Mouse (Mus musculus) intestine, embryonic 16.5 days (tissue): ENCODE measurements at regions not wholly inside any gene's neighbourhood (a gene's known extent, or its start where the extent isn't known, plus 50 kb on each side); places are given as distances from the start of the nearest gene placed in this dataset.
A peak's percentile ranks its signal among the peaks of the same experiment; 100 is the strongest.

Source experiments
- ATAC-seq: fragments of 200-750 bp; cut with Nextera tagmentation; 2 replicates; pipeline ENCODE4 v1.8.0; 2017; ENCODE audit warnings: moderate TSS enrichment, moderate library complexity
- H3K27ac ChIP-seq: fragments of 300-500 bp; sonication (generic); 2 replicates; pipeline ENCODE4 v1.5.1; 2014; ENCODE audit warnings: mild to moderate bottlenecking, low read length
- H3K27me3 ChIP-seq: fragments of 300-500 bp; sonication (generic); replicated peaks from 2 replicates; pipeline ENCODE4 v1.6.1; 2014; ENCODE audit warnings: low read length, control low read depth, mixed read lengths; ENCODE audit not compliant: control insufficient read depth, insufficient read depth
- H3K36me3 ChIP-seq: fragments of 300-500 bp; sonication (generic); 2 replicates; pipeline ENCODE4 v1.6.1; 2014; ENCODE audit warnings: low read length, control low read depth; ENCODE audit not compliant: control insufficient read depth, insufficient read depth
- H3K4me1 ChIP-seq: fragments of 300-500 bp; sonication (generic); 2 replicates; pipeline ENCODE4 v1.6.1; 2014; ENCODE audit warnings: low read length, control low read depth, mixed read lengths; ENCODE audit not compliant: control insufficient read depth, insufficient read depth
- H3K4me2 ChIP-seq: fragments of 300-500 bp; sonication (generic); 2 replicates; pipeline ENCODE4 v1.6.1; 2014; ENCODE audit warnings: low read depth, low read length, control low read depth
- H3K4me3 ChIP-seq: fragments of 300-500 bp; sonication (generic); 2 replicates; pipeline ENCODE4 v1.5.1; 2014; ENCODE audit warnings: mild to moderate bottlenecking, low read length
- H3K9ac ChIP-seq: fragments of 300-500 bp; sonication (generic); 2 replicates; pipeline ENCODE4 v1.6.1; 2014; ENCODE audit warnings: low read depth, low read length
- H3K9me3 ChIP-seq: fragments of 300-500 bp; sonication (generic); 2 replicates; pipeline ENCODE4 v1.6.1; 2016; ENCODE audit warnings: low read length, control low read depth; ENCODE audit not compliant: control insufficient read depth
- WGBS: fragments of 180-500 bp; shearing (Covaris S2); extraction: QIAGEN DNeasy Blood & Tissue Kit; methylation state at CpG from one replicate; pipeline ENCODE4 v1.1.7; 2014; 5-methylcytosine and 5-hydroxymethylcytosine counted together

DNA sequence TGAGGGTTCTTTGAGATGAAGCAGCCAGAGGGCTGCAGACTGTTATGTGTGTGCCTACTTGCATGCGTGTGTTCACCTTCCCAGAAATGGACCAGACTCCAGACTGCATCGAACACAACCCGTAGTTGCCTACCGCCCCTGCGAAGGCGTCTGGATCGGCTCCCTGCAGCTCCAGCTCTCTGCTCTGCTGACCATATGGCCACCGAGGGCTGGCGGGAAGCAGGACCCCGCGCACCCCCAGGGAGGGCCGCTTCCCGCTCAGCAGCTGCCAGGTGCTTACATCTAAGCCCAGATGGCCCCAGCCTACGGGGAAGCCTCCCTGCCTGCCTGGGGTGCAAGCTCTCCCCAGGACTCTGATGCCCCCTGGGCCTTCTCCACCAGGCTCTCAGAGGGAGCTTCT is 60.8 kb upstream of the Stx16 start:
- Histone ChIP-seq H3K9me3 (no peaks in the 10 kb centered on the region), H3K9ac (no peak overlapping the region), H3K4me3 (no peak overlapping the region), H3K27me3 (no peaks in the 10 kb centered on the region), H3K36me3 (no peaks in the 10 kb centered on the region), H3K4me2 (no peak overlapping the region), H3K4me1 (peaks cover 12% of the 10 kb centered on the region), H3K27ac (no peak overlapping the region)
- ATAC-seq, result no peak
- 44% methylated on average over 14 of the region's 14 CpGs for WGBS

DNA sequence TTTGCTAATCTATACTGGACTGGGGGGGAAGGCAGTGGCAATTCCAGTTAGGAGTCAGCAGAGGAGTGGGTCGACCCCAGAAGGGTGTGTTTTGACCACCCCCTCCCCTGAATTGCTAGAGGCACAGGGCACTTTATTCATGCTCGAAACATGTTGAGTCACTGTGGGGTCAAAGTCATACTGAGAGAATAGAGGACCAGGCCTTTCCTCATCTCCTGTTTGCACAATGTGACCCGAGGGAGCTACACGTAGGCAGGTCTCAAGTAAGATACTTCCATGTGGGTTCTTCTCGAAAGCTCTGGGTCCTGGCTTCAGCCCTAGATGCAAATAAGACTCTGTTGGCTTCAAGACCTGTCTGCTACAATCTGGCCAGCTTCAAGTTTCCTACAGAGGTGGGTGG is 60.0 kb upstream of the Stx16 start:
- Histone ChIP-seq H3K9ac (no peak overlapping the region), H3K27ac (no peak overlapping the region), H3K36me3 (no peaks in the 10 kb centered on the region), H3K4me3 (no peak overlapping the region), H3K27me3 (no peaks in the 10 kb centered on the region), H3K4me1 (peaks cover 16% of the 10 kb centered on the region), H3K9me3 (no peaks in the 10 kb centered on the region), H3K4me2 (no peak overlapping the region)
- no peak for ATAC-seq
- WGBS, result 78% methylated on average over 5 of the region's 5 CpGs

DNA sequence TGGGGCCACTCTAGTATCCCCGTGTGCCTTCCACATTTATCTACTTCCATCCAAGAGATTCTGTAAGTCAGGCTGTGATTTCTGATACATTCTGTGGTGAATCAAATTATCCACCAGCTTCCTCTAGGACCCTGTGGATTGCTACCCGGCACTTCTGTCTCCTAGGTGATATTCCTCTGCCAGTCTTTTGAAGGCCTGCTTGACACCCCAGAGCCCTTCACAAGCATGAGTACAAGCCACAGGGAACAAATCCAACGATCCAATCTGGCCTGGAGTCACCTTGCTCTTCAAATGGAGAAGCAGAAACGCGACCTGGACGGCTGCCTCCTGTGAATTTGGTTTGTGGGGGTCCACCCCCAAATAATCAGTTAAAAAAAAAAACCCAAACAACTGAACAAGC is 59.1 kb upstream of the Stx16 start:
- no peak overlapping the region for H3K27ac ChIP-seq
- H3K36me3 ChIP-seq, result no peaks in the 10 kb centered on the region
- peaks cover 23% of the 10 kb centered on the region for H3K4me1 ChIP-seq
- no peak for ATAC-seq
- 78% methylated on average over 6 of the region's 6 CpGs for WGBS
- H3K4me2 ChIP-seq, result no peak overlapping the region
- H3K27me3 ChIP-seq, result no peaks in the 10 kb centered on the region
- no peak overlapping the region for H3K9ac ChIP-seq
- no peaks in the 10 kb centered on the region for H3K9me3 ChIP-seq
- no peak overlapping the region for H3K4me3 ChIP-seq

DNA sequence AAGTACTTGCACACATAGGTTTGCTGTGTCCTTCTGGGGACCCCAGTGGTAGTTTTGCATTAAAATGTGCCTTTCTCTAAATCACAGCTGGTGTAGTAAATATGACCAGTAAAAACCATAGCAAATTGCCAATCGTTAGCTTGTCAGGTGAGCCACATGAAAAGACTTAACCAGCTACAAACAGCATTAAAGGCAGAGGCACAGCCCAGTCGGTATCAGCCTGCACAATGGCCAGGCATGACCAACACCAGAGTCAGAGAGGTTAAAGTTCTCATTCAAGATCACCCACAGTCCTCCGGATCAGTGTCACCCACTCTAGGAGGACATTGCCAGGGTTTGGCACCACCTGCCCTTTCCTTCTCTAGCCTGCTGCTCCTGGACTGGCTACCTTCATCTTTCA is 58.5 kb upstream of the Stx16 start:
- no peaks in the 10 kb centered on the region for H3K36me3 ChIP-seq
- H3K9ac ChIP-seq, result no peak overlapping the region
- 0 out of 2 replicates have a peak overlapping the region, but pooled peaks have one; percentile 2 for H3K4me2 ChIP-seq
- H3K4me1 ChIP-seq, result peaks cover 27% of the 10 kb centered on the region
- H3K27me3 ChIP-seq, result no peaks in the 10 kb centered on the region
- ATAC-seq, result peak; percentile 27; the same call in 1 of the 2 replicates
- H3K27ac ChIP-seq, result 0 out of 2 replicates have a peak overlapping the region, but pooled peaks have one; percentile 23
- WGBS, result 63% methylated on average over 3 of the region's 3 CpGs
- no peaks in the 10 kb centered on the region for H3K9me3 ChIP-seq
- H3K4me3 ChIP-seq, result no peak overlapping the region

DNA sequence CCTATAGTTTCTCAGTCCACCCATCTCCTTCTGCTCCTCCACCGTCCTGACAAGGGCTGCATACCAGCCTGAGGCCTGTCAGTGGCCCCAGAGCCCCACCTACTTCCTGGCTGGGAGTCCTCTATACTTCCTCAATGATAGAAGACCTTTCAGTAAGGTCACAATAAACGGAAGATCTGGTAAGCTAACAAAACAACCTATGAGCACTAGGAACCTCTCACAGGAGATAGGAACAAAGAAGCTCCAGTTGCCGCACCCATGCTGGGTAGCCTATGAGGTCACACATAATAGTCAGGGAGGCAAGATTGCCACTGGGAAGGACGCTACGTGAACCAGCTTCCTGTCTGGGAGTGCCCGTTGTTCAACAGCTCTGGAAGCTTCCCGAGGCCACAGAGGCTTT is 58.1 kb upstream of the Stx16 start:
- H3K4me2 ChIP-seq, result 0 out of 2 replicates have a peak overlapping the region, but pooled peaks have one; percentile 2
- H3K27me3 ChIP-seq, result no peaks in the 10 kb centered on the region
- peak; percentile 72 for ATAC-seq
- WGBS, result 45% methylated on average over 7 of the region's 7 CpGs
- H3K9ac ChIP-seq, result no peak overlapping the region
- peaks cover 27% of the 10 kb centered on the region for H3K4me1 ChIP-seq
- no peaks in the 10 kb centered on the region for H3K9me3 ChIP-seq
- no peaks in the 10 kb centered on the region for H3K36me3 ChIP-seq
- no peak overlapping the region for H3K4me3 ChIP-seq
- peak overlapping the region; percentile 33 for H3K27ac ChIP-seq

DNA sequence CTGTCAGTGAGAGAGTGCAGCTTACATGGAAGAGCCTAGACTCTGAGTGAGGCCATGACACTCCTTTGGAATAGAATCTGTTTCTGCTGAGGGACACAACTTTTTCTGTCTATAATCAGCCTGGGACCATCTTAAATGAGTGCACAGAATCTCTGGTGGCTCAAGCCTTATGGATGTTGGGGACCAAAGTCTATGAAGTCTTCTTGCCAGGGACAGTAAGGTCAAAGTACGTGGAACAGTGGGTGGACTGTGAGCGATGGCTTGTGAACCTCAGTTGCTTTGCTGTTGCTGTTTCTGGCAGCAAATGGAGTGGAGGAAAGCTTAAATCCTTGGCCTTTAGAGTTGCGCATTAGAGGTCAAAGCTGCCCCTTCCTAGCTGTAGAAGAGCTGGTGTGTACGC is 57.1 kb upstream of the Stx16 start:
- Histone ChIP-seq H3K27ac (no peak overlapping the region), H3K9me3 (no peaks in the 10 kb centered on the region), H3K9ac (no peak overlapping the region), H3K4me1 (peaks cover 27% of the 10 kb centered on the region), H3K4me3 (no peak overlapping the region), H3K4me2 (no peak overlapping the region), H3K27me3 (no peaks in the 10 kb centered on the region), H3K36me3 (no peaks in the 10 kb centered on the region)
- no peak for ATAC-seq
- WGBS, result 94% methylated on average over 4 of the region's 4 CpGs

DNA sequence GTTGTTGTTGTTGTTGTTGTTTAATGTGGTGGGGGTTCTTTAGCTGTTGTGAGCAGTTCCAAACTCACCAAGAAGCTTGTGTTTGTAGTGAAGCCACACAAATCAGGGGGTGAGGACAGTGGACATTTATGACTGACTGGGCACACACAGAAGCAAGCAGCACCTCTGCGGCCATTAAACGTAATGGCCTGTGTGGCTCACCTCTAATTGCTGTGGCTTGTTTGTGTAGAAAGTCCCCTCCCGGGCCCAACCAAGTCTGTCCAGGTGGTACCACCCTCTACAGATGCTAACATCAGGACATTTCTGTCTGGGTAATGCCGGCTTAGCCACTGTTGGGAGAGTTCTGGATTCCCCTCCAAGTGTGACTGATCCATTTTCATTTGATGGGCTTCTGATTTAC is 56.1 kb upstream of the Stx16 start:
- WGBS, result 72% methylated on average over 4 of the region's 4 CpGs
- ATAC-seq, result no peak
- no peak overlapping the region for H3K4me2 ChIP-seq
- no peak overlapping the region for H3K27ac ChIP-seq
- no peaks in the 10 kb centered on the region for H3K9me3 ChIP-seq
- no peaks in the 10 kb centered on the region for H3K27me3 ChIP-seq
- H3K4me1 ChIP-seq, result peaks cover 27% of the 10 kb centered on the region
- no peaks in the 10 kb centered on the region for H3K36me3 ChIP-seq
- no peak overlapping the region for H3K4me3 ChIP-seq
- H3K9ac ChIP-seq, result no peak overlapping the region

DNA sequence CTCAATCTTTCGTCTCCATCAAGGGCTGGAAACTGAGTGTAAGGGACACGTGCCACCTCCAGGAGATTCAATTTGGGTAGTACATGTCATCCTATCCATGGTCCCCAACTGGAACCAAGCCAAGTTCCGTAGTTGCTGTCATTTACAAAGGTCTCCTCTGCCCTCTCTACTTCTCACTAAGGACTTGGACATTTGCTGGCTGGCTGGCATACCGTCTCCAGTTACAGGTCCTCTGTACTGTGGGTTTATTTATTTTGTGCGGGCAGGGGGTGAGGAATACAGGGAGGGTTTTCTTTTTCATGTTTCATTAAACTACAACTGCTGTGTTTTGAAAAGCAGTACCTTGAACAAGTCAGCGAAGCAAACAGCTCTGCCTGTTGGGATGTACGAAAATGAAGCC is 55.7 kb upstream of the Stx16 start:
- ATAC-seq, result no peak
- no peaks in the 10 kb centered on the region for H3K36me3 ChIP-seq
- no peak overlapping the region for H3K4me2 ChIP-seq
- no peak overlapping the region for H3K27ac ChIP-seq
- H3K27me3 ChIP-seq, result no peaks in the 10 kb centered on the region
- peaks cover 27% of the 10 kb centered on the region for H3K4me1 ChIP-seq
- no peak overlapping the region for H3K9ac ChIP-seq
- H3K4me3 ChIP-seq, result no peak overlapping the region
- WGBS, result 74% methylated on average over 7 of the region's 7 CpGs
- no peaks in the 10 kb centered on the region for H3K9me3 ChIP-seq

DNA sequence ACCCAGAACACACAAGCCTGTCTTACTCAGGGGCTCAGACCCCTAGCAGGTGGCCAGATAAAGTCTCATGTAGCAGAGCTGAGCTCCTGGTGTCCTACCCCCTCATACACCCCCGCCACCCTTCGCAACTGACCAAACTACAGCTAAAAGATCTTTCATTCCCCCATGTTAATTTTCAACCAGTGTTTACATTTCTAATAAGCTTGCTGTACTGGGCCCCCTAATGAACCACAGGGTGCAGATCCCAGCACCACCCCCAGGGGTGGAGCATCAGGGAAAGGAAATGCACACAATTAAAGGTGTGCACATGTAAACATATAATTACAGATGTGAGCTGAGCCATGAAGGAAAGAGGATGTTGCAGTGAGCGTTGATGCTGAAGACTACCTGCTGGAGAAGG is 54.6 kb upstream of the Stx16 start:
- H3K4me1 ChIP-seq, result peaks cover 27% of the 10 kb centered on the region
- no peaks in the 10 kb centered on the region for H3K36me3 ChIP-seq
- peak; percentile 66 for ATAC-seq
- WGBS, result 69% methylated on average over 3 of the region's 3 CpGs
- H3K27me3 ChIP-seq, result no peaks in the 10 kb centered on the region
- peak overlapping the region; percentile 63 for H3K27ac ChIP-seq
- no peak overlapping the region for H3K4me3 ChIP-seq
- H3K9me3 ChIP-seq, result no peaks in the 10 kb centered on the region
- no peak overlapping the region for H3K9ac ChIP-seq
- no peak overlapping the region for H3K4me2 ChIP-seq

DNA sequence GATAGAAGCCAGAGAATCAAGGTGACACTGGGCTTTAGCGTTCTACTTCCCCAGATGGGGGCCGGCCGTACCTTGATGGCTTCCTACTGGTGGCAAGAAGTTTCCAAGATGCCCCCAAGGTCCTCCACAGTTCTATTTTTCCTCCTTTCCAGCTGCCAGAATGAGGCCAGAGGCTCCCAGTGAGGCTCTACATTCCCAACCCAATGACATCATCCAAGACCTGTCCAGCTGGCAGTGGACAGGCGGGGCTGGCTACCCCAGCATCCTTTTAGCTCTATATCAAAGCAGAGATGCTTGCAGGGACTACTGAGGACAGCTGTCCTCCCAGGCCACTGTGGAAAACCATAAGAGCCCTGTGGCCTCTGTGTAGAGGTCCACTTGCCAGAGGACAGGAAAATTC is 53.8 kb upstream of the Stx16 start:
- ATAC-seq, result no peak
- no peak overlapping the region for H3K27ac ChIP-seq

More for the DNA sequence above, 53.8 kb upstream of the Stx16 start:
- Histone ChIP-seq H3K36me3 (no peaks in the 10 kb centered on the region), H3K4me2 (no peak overlapping the region), H3K4me3 (no peak overlapping the region), H3K9ac (no peak overlapping the region), H3K9me3 (no peaks in the 10 kb centered on the region), H3K27me3 (no peaks in the 10 kb centered on the region), H3K4me1 (peaks cover 27% of the 10 kb centered on the region)
- WGBS, result 90% methylated on average over 4 of the region's 4 CpGs
